Mouse (Mus musculus) myocyte (in vitro differentiated cells): ENCODE data around the gene Gm14412. TPM values are rescaled to one million over a fixed set of nuclear protein-coding genes. Genes with fewer than 3 reads are reported as not detected.
"Not testable (repeated sequence)": the region's sequence is repeated elsewhere in the genome, so short reads cannot be mapped to it uniquely, and the experiment has no call there.

Experiments
- H3K27me3 ChIP-seq: one replicate; pipeline ENCODE4 v1.6.1; 2011; ENCODE audit not compliant: control insufficient read depth, insufficient read depth, insufficient read length
- H3K36me3 ChIP-seq: one replicate; pipeline ENCODE4 v1.6.1; 2011; ENCODE audit not compliant: control insufficient read depth, insufficient read depth
- H3K4me2 ChIP-seq: one replicate; pipeline ENCODE4 v1.6.1; 2011; ENCODE audit warnings: low read depth, control low read depth
- H3K4me3 ChIP-seq: one replicate; pipeline ENCODE4 v1.5.1; 2011; ENCODE audit warnings: mild to moderate bottlenecking, control low read depth, moderate library complexity
- H3K79me2 ChIP-seq: one replicate; pipeline ENCODE4 v1.6.1; 2011; ENCODE audit not compliant: control insufficient read depth, insufficient read depth
- H3ac ChIP-seq: one replicate; pipeline ENCODE4 v1.6.1; 2011; ENCODE audit not compliant: control insufficient read depth, insufficient read length
- polyA plus RNA-seq: library from polyadenylated mRNA; unstranded; fragments of >200 nt; fragmentation: generic; extraction: Trizol; gene quantifications from one replicate; pipeline ENCODE4 v1.2.1, GENCODE M21; 2012; ENCODE audit warnings: missing spikeins

The Gm14412 gene
- polyA plus RNA-seq, 1 experiment, result 0.02 TPM

DNA sequence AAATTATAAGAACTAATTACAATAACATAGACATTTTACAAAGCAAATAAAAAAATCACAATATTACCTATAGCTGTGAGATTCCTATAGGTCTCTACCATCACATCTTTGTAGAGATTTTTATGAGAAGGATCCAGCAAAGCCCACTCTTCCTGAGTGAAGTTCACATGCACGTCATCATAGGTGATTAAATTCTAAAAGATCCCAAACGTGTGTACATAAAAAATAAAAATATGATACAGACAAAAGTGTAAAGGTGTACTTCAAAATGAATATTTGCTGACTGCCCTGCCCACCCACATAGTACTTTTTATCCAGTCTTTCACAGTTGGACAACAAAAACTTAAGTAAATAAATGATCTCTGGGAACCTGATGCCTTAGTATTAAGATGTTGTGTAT is 57.2 kb downstream of the Gm14412 start, which contains the start of gene Gm14409:
Gene Gm14409, minus strand, starts transcription at position 101 of the 400 bp plus-strand sequence.
- H3K36me3 ChIP-seq, H3K27me3 ChIP-seq, H3K4me2 ChIP-seq, H3ac ChIP-seq, H3K79me2 ChIP-seq, H3K4me3 ChIP-seq: not testable (repeated sequence)

Other genes with a start within 250 kb of the Gm14412 start
- gene Gm14401, start 250.0 kb downstream of the Gm14412 start, polyA plus RNA-seq, result 0.05 TPM
- gene Gm14410, start 117.9 kb downstream of the Gm14412 start, polyA plus RNA-seq, result 8.1 TPM
- gene Gm14409, start 57.3 kb downstream of the Gm14412 start, polyA plus RNA-seq, result 0.07 TPM
- gene Gm14418, start 74.0 kb upstream of the Gm14412 start, polyA plus RNA-seq, result 1.5 TPM
- gene Zfp970, start 140.4 kb upstream of the Gm14412 start, polyA plus RNA-seq, result 1.5 TPM
- gene Gm14403, start 173.9 kb upstream of the Gm14412 start, polyA plus RNA-seq, result 0.90 TPM